Mouse (Mus musculus): Measurements from ENCODE around the gene Hip1.

DNA sequence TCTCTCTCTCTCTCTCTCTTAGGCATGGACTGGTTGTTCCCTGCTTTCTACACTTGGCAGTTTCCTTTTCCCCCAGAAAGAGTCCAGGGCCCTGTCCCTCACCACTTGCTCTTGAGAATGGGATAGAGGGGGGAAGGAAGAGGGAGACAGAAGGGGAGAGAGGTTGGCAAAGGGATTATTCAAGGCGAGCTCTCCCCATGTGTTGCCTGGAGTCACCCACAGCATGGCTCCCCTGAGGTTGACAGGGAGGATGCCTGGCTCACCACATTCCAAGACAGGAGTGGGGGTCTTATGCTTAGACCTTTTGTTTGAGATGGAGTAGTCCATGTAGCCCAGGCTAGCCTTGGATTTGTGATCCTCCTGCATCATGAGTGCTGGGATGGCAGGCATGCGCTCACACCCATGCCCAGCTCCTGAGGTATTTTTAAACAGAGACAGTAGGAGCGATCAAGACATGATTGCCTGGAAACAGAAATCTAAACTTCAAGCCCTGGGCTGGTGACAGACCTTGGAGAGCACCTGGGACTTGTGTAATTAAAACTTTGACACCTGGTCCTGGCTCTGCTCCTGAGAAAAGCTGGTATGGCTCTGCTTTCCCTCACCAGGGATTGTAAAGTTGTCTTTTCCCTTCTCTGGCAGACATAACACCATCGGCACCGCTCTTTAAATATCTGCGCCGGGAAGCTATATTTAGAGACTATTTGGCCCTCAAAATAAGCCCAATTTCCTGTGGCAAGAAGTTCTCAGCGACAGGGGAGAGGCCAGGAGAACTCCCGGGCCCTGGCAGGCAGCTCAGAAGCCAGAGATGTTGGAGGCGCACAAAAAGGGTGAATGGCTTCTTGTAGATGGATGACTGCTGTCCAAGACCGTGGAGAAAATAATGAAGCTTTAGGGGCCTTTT, 20.0 kb downstream of the Hip1 start:
- TF ChIP-seq POLR2A (IDR thresholded peaks at IDR 0.05; ENCODE audit: borderline replicate concordance, low read depth, low read length), result no peak
- no peak for TF ChIP-seq CTCF (IDR thresholded peaks at IDR 0.05; ENCODE audit: low read depth, low read length)
